Mouse (Mus musculus) small intestine, adult 2 months (tissue): ENCODE data around the gene Akt2. TPM values are rescaled to one million over a fixed set of nuclear protein-coding genes. Genes with fewer than 3 reads are reported as not detected.

Experiments used
- H3K27ac ChIP-seq: fragments of 200-500 bp; 2 replicates; pipeline ENCODE4 v1.5.1; 2012; ENCODE audit warnings: low read depth, low read length, control low read depth, inconsistent platforms; ENCODE audit not compliant: insufficient read depth
- H3K27me3 ChIP-seq: fragments of 200-500 bp; 2 replicates; pipeline ENCODE4 v1.6.1; 2012; ENCODE audit warnings: mild to moderate bottlenecking, moderate library complexity, low read length, inconsistent platforms; ENCODE audit not compliant: control insufficient read depth, insufficient read depth
- H3K36me3 ChIP-seq: fragments of 200-500 bp; 2 replicates; pipeline ENCODE4 v1.6.1; 2012; ENCODE audit warnings: mild to moderate bottlenecking, low read length, control low read depth, inconsistent platforms; ENCODE audit not compliant: control insufficient read depth, insufficient read depth
- H3K4me1 ChIP-seq: fragments of 200-500 bp; 2 replicates; pipeline ENCODE4 v1.6.1; 2012; ENCODE audit warnings: low read length, inconsistent platforms, mixed read lengths; ENCODE audit not compliant: control insufficient read depth, insufficient read depth, insufficient read length
- H3K4me3 ChIP-seq: fragments of 200-500 bp; 2 replicates; pipeline ENCODE4 v1.5.1; 2012; ENCODE audit warnings: low read depth, mild to moderate bottlenecking, control low read depth, inconsistent platforms, low read length, moderate library complexity
- CTCF ChIP-seq: fragments of 200-500 bp; IDR thresholded peaks from 2 replicates; pipeline ENCODE4 v1.5.1; 2012; ENCODE audit warnings: low read depth, mild to moderate bottlenecking, control low read depth, inconsistent platforms, low read length, moderate library complexity, mixed read lengths; ENCODE audit not compliant: insufficient replicate concordance, insufficient read length; ENCODE audit errors: extremely low read depth
- POLR2A ChIP-seq: fragments of 200-500 bp; IDR thresholded peaks from 2 replicates; pipeline ENCODE4 v1.6.1; 2012; ENCODE audit warnings: low read depth, mild to moderate bottlenecking, control low read depth, inconsistent platforms, low read length, moderate library complexity
- WGBS: fragments of 180-500 bp; shearing (Covaris S2); methylation state at CpG from one replicate; pipeline ENCODE4 v1.1.7; 2018; 5-methylcytosine and 5-hydroxymethylcytosine counted together
- polyA plus RNA-seq: library from polyadenylated mRNA; depleted of rRNA; stranded (reverse); fragments of >200 nt; gene quantifications from 2 replicates; pipeline ENCODE4 v1.2.3, GENCODE M21; 2012; rRNA removed

Gene Akt2
- 19.6 and 34.1 TPM in 2 replicates for polyA plus RNA-seq

- peak within 1 kb of the TSS; percentile 95 for H3K4me3 ChIP-seq
- H3K4me1 ChIP-seq = peaks cover 8% of the 10 kb centered on the region
- no peak for TF ChIP-seq CTCF
- TF ChIP-seq POLR2A = no peak
- 1% methylated on average over 71 of the region's 71 CpGs for WGBS
- no peaks in the 10 kb centered on the region for H3K36me3 ChIP-seq
- peak within 1 kb of the TSS; percentile 75 for H3K27ac ChIP-seq
- H3K27me3 ChIP-seq = no peaks in the 10 kb centered on the region
Measured at GRCm38 (mm10) chr7:27591266-27592216, at the start of gene Akt2. Akt2 (plus strand) TSS chr7:27591552.

GRCm38 (mm10) chr7:27541922-27542321 lies 49.4 kb upstream of the Akt2 start:
- TF ChIP-seq POLR2A = no peak; the same call in 1 of the 2 replicates
- no peak for TF ChIP-seq CTCF
- Histone ChIP-seq H3K4me3 (peak overlapping the region; percentile 73; the same call in 1 of the 2 replicates), H3K27me3 (no peaks in the 10 kb centered on the region), H3K36me3 (no peaks in the 10 kb centered on the region), H3K27ac (no peak overlapping the region), H3K4me1 (peaks cover 18% of the 10 kb centered on the region)
- 58% methylated on average over 5 of the region's 5 CpGs for WGBS

DNA sequence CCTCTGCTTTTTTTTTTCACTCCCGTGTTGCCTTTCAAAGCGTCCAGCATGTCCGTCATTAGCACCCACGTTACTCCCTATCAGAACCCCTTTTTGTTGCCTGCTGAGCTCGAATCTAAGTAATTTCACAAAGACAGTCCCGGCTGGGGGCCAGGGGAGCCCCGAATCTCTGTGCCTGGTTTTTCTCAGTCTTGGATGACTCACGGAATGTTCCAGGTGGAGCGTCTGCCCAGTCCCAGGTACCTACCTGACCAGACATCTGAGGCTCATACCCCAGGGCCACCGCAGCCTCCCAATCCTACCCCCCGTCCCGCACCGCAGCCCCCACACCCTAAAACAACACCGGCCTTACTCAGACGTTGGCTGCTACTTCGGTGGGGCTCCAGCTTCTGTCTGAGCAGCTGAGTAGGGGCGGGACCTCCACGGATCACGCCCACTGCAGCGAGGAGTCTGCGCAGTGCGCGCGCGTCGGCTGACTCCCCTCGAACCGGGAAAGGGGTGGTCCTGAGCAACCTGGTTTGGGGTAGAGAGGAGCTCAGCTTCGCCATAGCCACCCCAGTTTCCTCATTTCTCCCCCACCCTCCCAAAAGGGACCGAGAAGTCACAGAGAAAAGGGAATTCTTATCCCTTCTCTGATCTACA lies 48.8 kb upstream of the Akt2 start:
- 1% methylated on average over 30 of the region's 30 CpGs for WGBS
- H3K27ac ChIP-seq = no peak overlapping the region

DNA sequence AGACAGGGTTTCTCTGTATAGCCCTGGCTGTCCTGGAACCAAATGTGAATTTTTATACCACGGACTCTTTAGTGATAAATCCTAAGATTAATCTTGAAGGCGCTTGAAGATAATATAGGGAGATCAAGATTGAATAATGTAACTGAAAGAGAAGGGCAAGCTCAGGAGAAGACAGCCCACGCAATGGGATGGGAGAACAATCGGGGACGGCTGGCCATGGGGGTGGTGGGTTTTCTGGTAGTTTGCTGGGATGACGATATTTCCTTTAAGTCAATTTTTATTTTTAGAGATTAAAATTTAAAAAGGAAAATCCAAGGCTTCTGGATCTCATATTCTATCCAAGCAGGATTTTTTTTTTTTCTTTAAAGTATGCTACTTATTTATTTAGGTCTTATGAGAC lies 48.3 kb upstream of the Akt2 start:
- no peak overlapping the region for H3K27ac ChIP-seq
- H3K27me3 ChIP-seq = no peaks in the 10 kb centered on the region
- H3K36me3 ChIP-seq = no peaks in the 10 kb centered on the region
- peak overlapping the region; percentile 73; the same call in 1 of the 2 replicates for H3K4me3 ChIP-seq
- no peak for TF ChIP-seq CTCF
- TF ChIP-seq POLR2A = no peak
- peaks cover 15% of the 10 kb centered on the region for H3K4me1 ChIP-seq
- 28% methylated on average over 6 of the region's 6 CpGs for WGBS

More for the DNA sequence above, 48.8 kb upstream of the Akt2 start:
- Histone ChIP-seq H3K4me3 (peak overlapping the region; percentile 73), H3K4me1 (peaks cover 18% of the 10 kb centered on the region), H3K27me3 (no peaks in the 10 kb centered on the region), H3K36me3 (no peaks in the 10 kb centered on the region)
- TF ChIP-seq POLR2A = 0 out of 2 replicates have a peak, but pooled peaks have one; percentile 20
- TF ChIP-seq CTCF = no peak

DNA sequence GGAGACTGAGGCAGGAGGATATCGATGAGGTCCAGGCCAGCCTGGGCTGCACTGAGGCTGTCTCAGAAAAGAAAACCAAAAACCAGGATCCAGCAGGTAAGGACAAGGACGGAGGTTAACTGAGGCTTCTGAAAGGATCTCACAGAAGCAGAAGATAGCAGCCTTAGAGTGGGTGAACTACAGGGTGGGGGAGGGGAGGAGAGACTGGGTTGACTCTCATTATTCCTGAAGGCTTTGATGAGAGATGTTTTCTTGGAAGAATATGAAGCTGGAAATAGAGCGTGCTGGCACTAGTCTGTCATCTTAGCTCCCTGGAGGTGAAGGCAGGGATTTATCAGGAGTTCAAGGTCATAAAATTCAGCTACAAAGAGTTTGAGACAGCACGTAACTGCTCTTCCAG lies 47.5 kb upstream of the Akt2 start:
- Histone ChIP-seq H3K4me1 (peaks cover 15% of the 10 kb centered on the region), H3K27me3 (no peaks in the 10 kb centered on the region), H3K27ac (no peak overlapping the region), H3K36me3 (no peaks in the 10 kb centered on the region), H3K4me3 (no peak overlapping the region)
- TF ChIP-seq POLR2A = no peak
- TF ChIP-seq CTCF = no peak
- 85% methylated on average over 4 of the region's 4 CpGs for WGBS

- WGBS = 78% methylated on average over 12 of the region's 12 CpGs
- peaks cover 15% of the 10 kb centered on the region for H3K4me1 ChIP-seq
- H3K27ac ChIP-seq = peak overlapping the region; percentile 43; the same call in 1 of the 2 replicates
- H3K4me3 ChIP-seq = peak overlapping the region; percentile 30
- TF ChIP-seq CTCF = no peak
- TF ChIP-seq POLR2A = no peak
- H3K27me3 ChIP-seq = no peaks in the 10 kb centered on the region
- H3K36me3 ChIP-seq = no peaks in the 10 kb centered on the region
Measured at GRCm38 (mm10) chr7:27544675-27545370, 46.5 kb upstream of the Akt2 start.
